Mouse (Mus musculus): ENCODE measurements around the gene Rpn1. TPM values are rescaled to one million over a fixed set of nuclear protein-coding genes. Genes with fewer than 3 reads are reported as not detected.
A peak's percentile ranks its signal among the peaks of the same experiment; 100 is the strongest.

The Rpn1 gene
- polyA plus RNA-seq, 1 experiment from 2014 or later, result 391 TPM

DNA sequence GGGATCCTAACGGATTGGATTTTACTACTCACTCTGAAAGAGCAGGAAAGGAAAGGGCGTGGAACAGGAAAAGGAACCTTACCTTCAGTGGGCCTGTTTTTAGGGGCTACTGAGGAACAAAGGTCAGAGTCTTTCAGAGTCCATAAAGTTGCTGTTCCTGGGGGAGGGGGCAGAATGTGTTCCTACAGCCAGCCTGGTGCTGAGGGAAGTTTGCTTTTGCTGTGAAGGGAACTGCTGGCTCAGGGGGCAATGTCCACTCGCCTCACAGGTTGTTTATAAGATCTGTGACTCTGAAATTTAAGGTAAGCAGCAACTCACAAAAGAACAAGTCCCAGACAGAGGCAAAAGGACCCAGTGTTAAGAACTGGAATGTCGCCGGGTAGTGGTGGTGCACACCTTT is 13.1 kb upstream of the Rpn1 start:
- no peaks in the 10 kb centered on the region for H3K9me3 ChIP-seq (ENCODE audit: control insufficient read depth, low read length)
- H3K4me1 ChIP-seq (ENCODE audit: control insufficient read depth, insufficient read depth, low read length), result no peaks in the 10 kb centered on the region
- no peaks in the 10 kb centered on the region for H3K36me3 ChIP-seq (ENCODE audit: control insufficient read depth, insufficient read depth, low read length)
- no peak overlapping the region for H3K4me2 ChIP-seq (ENCODE audit: low read depth, low read length)
- DNase-seq (ENCODE audit: low spot score) (no peak), ATAC-seq (ENCODE audit: low read depth) (no peak)
- 82% methylated on average over 5 of the region's 5 CpGs for WGBS
- no peak overlapping the region for H3K9ac ChIP-seq (ENCODE audit: low read depth, low read length)
- no peak overlapping the region for H3K27ac ChIP-seq (replicated peaks; ENCODE audit: low read depth, low read length)
- no peak overlapping the region for H3K4me3 ChIP-seq (ENCODE audit: low read depth, low read length)
- no peaks in the 10 kb centered on the region for H3K27me3 ChIP-seq (replicated peaks; ENCODE audit: control insufficient read depth, insufficient read depth, low read length)

DNA sequence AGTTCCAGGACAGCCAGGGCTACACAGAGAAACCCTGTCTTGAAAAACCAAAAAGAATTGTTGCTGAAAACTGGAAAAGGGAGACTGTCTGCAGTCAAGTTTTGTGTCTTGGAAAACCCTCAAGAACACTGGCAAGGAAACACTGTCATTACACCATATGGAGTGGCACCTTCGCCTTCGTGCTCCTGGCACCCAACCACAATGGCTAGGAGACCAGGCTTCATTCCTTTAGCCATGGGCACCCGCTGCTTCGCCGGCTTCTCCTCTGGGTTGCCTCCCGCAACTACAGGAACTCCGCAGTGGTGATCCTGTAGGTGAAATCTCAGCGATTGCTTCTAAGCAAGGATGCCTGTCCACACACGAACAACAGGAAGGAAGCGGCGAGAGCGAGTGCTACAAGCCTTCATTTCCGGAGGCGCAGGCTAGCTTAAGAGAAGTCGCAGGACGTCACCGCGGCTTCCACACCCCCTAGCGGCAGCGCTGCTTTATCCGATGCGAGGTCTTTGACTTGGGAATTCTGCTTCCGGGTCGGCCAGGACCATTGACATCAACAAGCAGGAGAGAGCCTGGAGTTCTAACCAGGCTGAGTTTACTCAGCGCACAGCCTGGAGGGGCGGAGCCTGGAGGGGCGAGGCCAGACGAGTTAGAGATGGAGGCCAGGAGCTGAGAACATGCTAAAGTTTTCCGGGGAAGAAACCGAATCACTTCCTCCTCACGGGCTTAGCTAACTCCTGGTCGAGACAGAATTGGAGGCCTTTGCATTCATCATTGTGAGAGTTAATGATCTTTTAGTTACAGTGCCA is 9.3 kb upstream of the Rpn1 start:
- WGBS, result 5% methylated on average over 32 of the region's 32 CpGs
- no peaks in the 10 kb centered on the region for H3K9me3 ChIP-seq (ENCODE audit: control insufficient read depth, low read length)
- peak; percentile 99 for ATAC-seq (ENCODE audit: low read depth)

GRCm38 (mm10) chr6:88075960-88076517 is 8.2 kb upstream of the Rpn1 start:
- DNase-seq (ENCODE audit: low spot score), result no peak
- Histone ChIP-seq H3K9me3 (ENCODE audit: control insufficient read depth, low read length) (no peaks in the 10 kb centered on the region), H3K27ac (replicated peaks; ENCODE audit: low read depth, low read length) (no peak overlapping the region; the same call in 1 of the 2 replicates), H3K4me2 (ENCODE audit: low read depth, low read length) (peak overlapping the region; percentile 70), H3K36me3 (ENCODE audit: control insufficient read depth, insufficient read depth, low read length) (no peaks in the 10 kb centered on the region), H3K9ac (ENCODE audit: low read depth, low read length) (no peak overlapping the region), H3K27me3 (replicated peaks; ENCODE audit: control insufficient read depth, insufficient read depth, low read length) (no peaks in the 10 kb centered on the region), H3K4me3 (ENCODE audit: low read depth, low read length) (no peak overlapping the region), H3K4me1 (ENCODE audit: control insufficient read depth, insufficient read depth, low read length) (no peaks in the 10 kb centered on the region)
- WGBS, result 80% methylated on average over 1 of the region's 1 CpGs
- ATAC-seq (ENCODE audit: low read depth), result no peak

More for the DNA sequence above, 9.3 kb upstream of the Rpn1 start:
- Histone ChIP-seq H3K27me3 (replicated peaks; ENCODE audit: control insufficient read depth, insufficient read depth, low read length) (no peaks in the 10 kb centered on the region), H3K4me2 (ENCODE audit: low read depth, low read length) (peak overlapping the region; percentile 70), H3K4me3 (ENCODE audit: low read depth, low read length) (peak overlapping the region; percentile 42), H3K36me3 (ENCODE audit: control insufficient read depth, insufficient read depth, low read length) (no peaks in the 10 kb centered on the region), H3K27ac (replicated peaks; ENCODE audit: low read depth, low read length) (peak overlapping the region; percentile 87), H3K9ac (ENCODE audit: low read depth, low read length) (peak overlapping the region; percentile 63), H3K4me1 (ENCODE audit: control insufficient read depth, insufficient read depth, low read length) (no peaks in the 10 kb centered on the region)
- peak; percentile 98 for DNase-seq (ENCODE audit: low spot score)

DNA sequence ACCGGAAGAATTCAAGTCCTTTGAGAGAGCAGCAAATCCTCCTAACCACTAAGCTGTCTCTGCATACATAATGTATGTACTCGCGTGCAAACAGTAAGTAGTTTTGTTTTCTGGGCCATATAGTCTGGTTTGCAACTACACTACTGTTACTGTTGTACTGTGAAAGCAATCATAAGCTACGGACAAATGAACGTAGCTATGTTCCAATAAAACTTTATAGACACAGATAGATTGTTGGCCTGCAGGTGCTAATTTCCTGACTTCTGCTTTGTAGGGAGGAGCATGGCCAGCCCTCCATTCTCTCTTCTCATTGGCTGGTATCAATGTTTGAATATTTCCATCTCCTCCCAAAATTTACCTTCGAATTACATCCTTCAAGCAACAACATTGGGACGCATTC is 1.2 kb upstream of the Rpn1 start:
- H3K4me1 ChIP-seq (ENCODE audit: control insufficient read depth, insufficient read depth, low read length), result peaks cover 8% of the 10 kb centered on the region
- H3K4me3 ChIP-seq (ENCODE audit: low read depth, low read length), result no peak overlapping the region
- WGBS, result 89% methylated on average over 7 of the region's 7 CpGs
- H3K27me3 ChIP-seq (replicated peaks; ENCODE audit: control insufficient read depth, insufficient read depth, low read length), result no peaks in the 10 kb centered on the region
- H3K9ac ChIP-seq (ENCODE audit: low read depth, low read length), result no peak overlapping the region
- ATAC-seq (ENCODE audit: low read depth) (no peak), DNase-seq (ENCODE audit: low spot score) (no peak)
- no peak overlapping the region for H3K4me2 ChIP-seq (ENCODE audit: low read depth, low read length)
- H3K27ac ChIP-seq (replicated peaks; ENCODE audit: low read depth, low read length), result no peak overlapping the region
- peaks cover 8% of the 10 kb centered on the region; the same call in 1 of the 2 replicates for H3K36me3 ChIP-seq (ENCODE audit: control insufficient read depth, insufficient read depth, low read length)
- no peaks in the 10 kb centered on the region for H3K9me3 ChIP-seq (ENCODE audit: control insufficient read depth, low read length)

DNA sequence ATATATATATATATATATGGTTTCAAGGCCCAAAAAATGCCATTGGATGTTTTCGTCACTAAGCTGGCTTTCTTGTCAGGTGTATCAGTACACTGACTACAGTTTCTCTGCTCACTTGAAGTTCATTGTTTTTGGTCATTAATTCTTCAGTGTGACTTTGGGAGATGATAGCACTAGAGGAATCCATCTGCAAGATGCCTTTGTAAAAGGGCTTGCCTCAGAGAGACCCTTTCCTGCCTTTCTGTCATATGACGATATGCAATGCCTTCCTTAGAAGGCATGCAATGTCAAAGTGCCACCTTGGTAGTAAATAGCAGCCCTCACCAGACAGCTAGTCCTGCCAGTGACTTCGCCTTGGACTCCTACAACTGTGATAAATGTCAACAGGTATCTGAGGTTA is 610 bp upstream of the Rpn1 start:
- Histone ChIP-seq H3K36me3 (ENCODE audit: control insufficient read depth, insufficient read depth, low read length) (peaks cover 13% of the 10 kb centered on the region), H3K4me3 (ENCODE audit: low read depth, low read length) (peak overlapping the region; percentile 82), H3K27me3 (replicated peaks; ENCODE audit: control insufficient read depth, insufficient read depth, low read length) (no peaks in the 10 kb centered on the region), H3K4me2 (ENCODE audit: low read depth, low read length) (peak overlapping the region; percentile 85), H3K27ac (replicated peaks; ENCODE audit: low read depth, low read length) (peak overlapping the region; percentile 30), H3K4me1 (ENCODE audit: control insufficient read depth, insufficient read depth, low read length) (peaks cover 8% of the 10 kb centered on the region), H3K9me3 (ENCODE audit: control insufficient read depth, low read length) (no peaks in the 10 kb centered on the region), H3K9ac (ENCODE audit: low read depth, low read length) (no peak overlapping the region)
- 71% methylated on average over 3 of the region's 3 CpGs for WGBS
- ATAC-seq (ENCODE audit: low read depth) (no peak), DNase-seq (ENCODE audit: low spot score) (no peak)

GRCm38 (mm10) chr6:88088971-88089370 is 4.7 kb downstream of the Rpn1 start:
- no peak overlapping the region for H3K9ac ChIP-seq (ENCODE audit: low read depth, low read length)
- 70% methylated on average over 1 of the region's 1 CpGs for WGBS
- no peak overlapping the region for H3K4me2 ChIP-seq (ENCODE audit: low read depth, low read length)
- H3K4me1 ChIP-seq (ENCODE audit: control insufficient read depth, insufficient read depth, low read length), result peaks cover 8% of the 10 kb centered on the region
- no peaks in the 10 kb centered on the region for H3K27me3 ChIP-seq (replicated peaks; ENCODE audit: control insufficient read depth, insufficient read depth, low read length)
- no peak overlapping the region for H3K27ac ChIP-seq (replicated peaks; ENCODE audit: low read depth, low read length)
- peaks cover 58% of the 10 kb centered on the region for H3K36me3 ChIP-seq (ENCODE audit: control insufficient read depth, insufficient read depth, low read length)
- no peaks in the 10 kb centered on the region for H3K9me3 ChIP-seq (ENCODE audit: control insufficient read depth, low read length)
- no peak for ATAC-seq (ENCODE audit: low read depth)
- no peak overlapping the region for H3K4me3 ChIP-seq (ENCODE audit: low read depth, low read length)
- DNase-seq (ENCODE audit: low spot score), result no peak

DNA sequence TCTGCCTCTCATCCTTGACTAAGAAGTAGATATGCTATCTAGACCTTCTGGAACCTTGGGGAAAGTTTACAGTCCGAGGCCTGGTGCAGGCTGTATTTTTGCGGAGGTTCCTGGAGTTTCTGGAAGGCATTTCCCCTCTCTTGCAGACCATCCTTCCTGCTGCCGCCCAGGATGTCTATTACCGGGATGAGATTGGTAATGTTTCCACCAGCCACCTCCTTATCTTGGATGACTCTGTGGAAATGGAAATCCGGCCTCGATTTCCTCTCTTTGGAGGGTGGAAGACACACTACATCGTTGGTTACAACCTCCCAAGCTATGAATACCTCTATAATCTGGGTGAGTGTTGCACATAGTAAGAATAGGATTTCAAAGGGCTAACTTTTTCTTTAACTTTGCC is 11.1 kb downstream of the Rpn1 start:
- H3K4me1 ChIP-seq (ENCODE audit: control insufficient read depth, insufficient read depth, low read length), result no peaks in the 10 kb centered on the region
- H3K27ac ChIP-seq (replicated peaks; ENCODE audit: low read depth, low read length), result no peak overlapping the region
- H3K4me2 ChIP-seq (ENCODE audit: low read depth, low read length), result no peak overlapping the region
- no peaks in the 10 kb centered on the region for H3K9me3 ChIP-seq (ENCODE audit: control insufficient read depth, low read length)
- ATAC-seq (ENCODE audit: low read depth) (no peak), DNase-seq (ENCODE audit: low spot score) (no peak)
- H3K4me3 ChIP-seq (ENCODE audit: low read depth, low read length), result no peak overlapping the region
- H3K9ac ChIP-seq (ENCODE audit: low read depth, low read length), result no peak overlapping the region
- H3K27me3 ChIP-seq (replicated peaks; ENCODE audit: control insufficient read depth, insufficient read depth, low read length), result no peaks in the 10 kb centered on the region
- WGBS, result 90% methylated on average over 7 of the region's 7 CpGs
- H3K36me3 ChIP-seq (ENCODE audit: control insufficient read depth, insufficient read depth, low read length), result peaks cover 97% of the 10 kb centered on the region

DNA sequence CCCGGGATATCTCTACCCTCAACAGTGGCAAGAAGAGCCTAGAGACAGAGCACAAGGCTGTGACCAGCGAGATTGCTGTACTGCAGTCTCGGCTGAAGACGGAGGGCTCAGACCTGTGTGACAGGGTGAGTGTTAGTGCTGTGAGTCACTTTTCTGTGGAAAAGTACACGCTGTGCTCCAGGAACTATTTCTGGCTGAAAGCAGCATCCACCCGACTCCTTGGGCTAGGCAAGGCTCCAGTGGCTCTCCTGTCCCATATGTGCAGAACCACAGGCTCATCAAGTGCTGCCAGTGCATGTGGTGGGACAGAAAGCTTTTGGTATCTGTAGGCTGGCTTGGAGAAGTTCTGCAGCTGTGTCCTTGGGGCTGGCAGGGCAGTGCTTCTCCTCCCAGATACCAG is 17.8 kb downstream of the Rpn1 start:
- ATAC-seq (ENCODE audit: low read depth), result no peak
- Histone ChIP-seq H3K36me3 (ENCODE audit: control insufficient read depth, insufficient read depth, low read length) (peaks cover 78% of the 10 kb centered on the region), H3K4me3 (ENCODE audit: low read depth, low read length) (no peak overlapping the region), H3K9ac (ENCODE audit: low read depth, low read length) (no peak overlapping the region), H3K9me3 (ENCODE audit: control insufficient read depth, low read length) (no peaks in the 10 kb centered on the region), H3K4me2 (ENCODE audit: low read depth, low read length) (no peak overlapping the region), H3K4me1 (ENCODE audit: control insufficient read depth, insufficient read depth, low read length) (peaks cover 6% of the 10 kb centered on the region; the same call in 1 of the 2 replicates), H3K27ac (replicated peaks; ENCODE audit: low read depth, low read length) (no peak overlapping the region), H3K27me3 (replicated peaks; ENCODE audit: control insufficient read depth, insufficient read depth, low read length) (no peaks in the 10 kb centered on the region)
- 93% methylated on average over 6 of the region's 6 CpGs for WGBS
- no peak for DNase-seq (ENCODE audit: low spot score)
